Mouse (Mus musculus): ENCODE data around the gene Glcci1. TPM values are rescaled to one million over a fixed set of nuclear protein-coding genes. Genes with fewer than 3 reads are reported as not detected.

Glcci1 gene
- total RNA-seq, 2 experiments from 2014 or later = 15.4 to 16.7 TPM

GRCm38 (mm10) chr6:8556849-8557571, 47.6 kb downstream of the Glcci1 start:
- DNase-seq = no peak

GRCm38 (mm10) chr6:8560682-8561081, 51.3 kb downstream of the Glcci1 start:
- DNase-seq = no peak

- no peak for DNase-seq
These were observed 73.0 kb downstream of the Glcci1 start for GRCm38 (mm10) chr6:8582377-8582776.

GRCm38 (mm10) chr6:8583892-8584291, 74.5 kb downstream of the Glcci1 start:
- DNase-seq = no peak

- no peak for DNase-seq
These were observed 82.3 kb downstream of the Glcci1 start for GRCm38 (mm10) chr6:8591665-8592064.

- DNase-seq = no peak
These were observed 108.0 kb downstream of the Glcci1 start for GRCm38 (mm10) chr6:8617369-8617768.

GRCm38 (mm10) chr6:8619582-8620350, 110.4 kb downstream of the Glcci1 start:
- DNase-seq = no peak

- no peak for DNase-seq
These were observed 113.6 kb downstream of the Glcci1 start for GRCm38 (mm10) chr6:8623045-8623444.

GRCm38 (mm10) chr6:8628226-8628625, 118.8 kb downstream of the Glcci1 start:
- no peak for DNase-seq

- no peak for DNase-seq
These were observed 119.4 kb downstream of the Glcci1 start for GRCm38 (mm10) chr6:8628715-8629267.

GRCm38 (mm10) chr6:8630531-8630930, 121.1 kb downstream of the Glcci1 start:
- no peak for DNase-seq

- no peak for DNase-seq
These were observed 122.0 kb downstream of the Glcci1 start for GRCm38 (mm10) chr6:8631362-8631761.

GRCm38 (mm10) chr6:8631986-8632632, 122.7 kb downstream of the Glcci1 start:
- DNase-seq = no peak

- no peak for DNase-seq
These were observed 123.3 kb downstream of the Glcci1 start for GRCm38 (mm10) chr6:8632701-8633100.

GRCm38 (mm10) chr6:8638122-8638521, 128.7 kb downstream of the Glcci1 start:
- DNase-seq = no peak

- no peak for DNase-seq
These were observed 129.5 kb downstream of the Glcci1 start for GRCm38 (mm10) chr6:8638899-8639298.

- no peak for DNase-seq
These were observed 130.1 kb downstream of the Glcci1 start for GRCm38 (mm10) chr6:8639526-8639925.

- no peak for DNase-seq
These were observed 131.5 kb downstream of the Glcci1 start for GRCm38 (mm10) chr6:8640863-8641262.

GRCm38 (mm10) chr6:8644703-8645102, 135.3 kb downstream of the Glcci1 start:
- DNase-seq = no peak

- DNase-seq = no peak
These were observed 136.3 kb downstream of the Glcci1 start for GRCm38 (mm10) chr6:8645708-8646107.

All from heart, postnatal 4 days (tissue).